ENCODE assay signal across 21 mouse cellular contexts in genomic region chr5:29688352-29688751, GRCm38 (mm10). TPM values are rescaled to one million over a fixed set of nuclear protein-coding genes. Genes with fewer than 3 reads are reported as not detected.
DNase-seq lines count a peak whose midpoint lies in the region; ATAC-seq and TF ChIP-seq lines count a peak whose summit lies in the region.
"Had no signal": no experiment of that assay in that cellular context is flagged by ENCODE, and none has a peak within 500 bp of the region (broad histone marks: within the 10 kb centered on the region; RNA-seq: fewer than 3 reads in every experiment).

No protein-coding gene starts in this region.

- WGBS in heart, postnatal 0 days = 39% methylated on average over 7 of the region's 7 CpGs
- 49% methylated on average over 7 of the region's 7 CpGs for WGBS in heart, embryonic 10.5 days
- 46% methylated on average over 7 of the region's 7 CpGs for WGBS in lung, postnatal 0 days

- H3K4me3 ChIP-seq in heart, postnatal 0 days (ENCODE audit: low read depth, low read length) = no peak overlapping the region
- no peak overlapping the region for H3K4me3 ChIP-seq in heart, embryonic 10.5 days
- no peak overlapping the region for H3K4me3 ChIP-seq in lung, postnatal 0 days (ENCODE audit: low read depth, low read length)
- H3K4me3 ChIP-seq: forebrain, embryonic 15.5 days; hindbrain, embryonic 13.5 days; limb, embryonic 15.5 days had no signal

- no peak for DNase-seq in heart, postnatal 0 days (ENCODE audit: low spot score)
- DNase-seq in heart, embryonic 10.5 days (ENCODE audit: low spot score) = no peak
- peak; percentile 10 for DNase-seq in lung, postnatal 0 days (ENCODE audit: low spot score)
- DNase-seq in lung, postnatal 14 days = no peak
- peak; percentile 60 for DNase-seq in brain, adult 2 months (ENCODE audit: low read depth, low spot score)
- DNase-seq in kidney, postnatal 36 days = no peak
- DNase-seq: cerebellum, adult 11 months; gastrocnemius, postnatal 25 days; layer of hippocampus, postnatal 36 days had no signal

- no peaks in the 10 kb centered on the region for H3K36me3 ChIP-seq in heart, postnatal 0 days (replicated peaks; ENCODE audit: control insufficient read depth, insufficient read depth, low read length)
- H3K36me3 ChIP-seq in heart, embryonic 10.5 days = no peaks in the 10 kb centered on the region
- H3K36me3 ChIP-seq in lung, postnatal 0 days (ENCODE audit: insufficient read depth, low read length) = no peaks in the 10 kb centered on the region
- H3K36me3 ChIP-seq: forebrain, embryonic 15.5 days; hindbrain, embryonic 13.5 days; limb, embryonic 15.5 days had no signal

- no peak overlapping the region for H3K4me2 ChIP-seq in heart, postnatal 0 days (ENCODE audit: low read depth, low read length)
- H3K4me2 ChIP-seq in lung, postnatal 0 days (replicated peaks; ENCODE audit: low read depth, low read length) = no peak overlapping the region
- H3K4me2 ChIP-seq: forebrain, embryonic 15.5 days; hindbrain, embryonic 13.5 days; limb, embryonic 15.5 days; midbrain, embryonic 11.5 days had no signal

- TF ChIP-seq CTCF in heart, postnatal 0 days (IDR thresholded peaks at IDR 0.05; ENCODE audit: low read depth) = peak; percentile 24; the same call in 1 of the 2 replicates
- peak; percentile 38 for TF ChIP-seq CTCF in lung, postnatal 0 days (IDR thresholded peaks at IDR 0.05)

- no peaks in the 10 kb centered on the region for H3K9me3 ChIP-seq in heart, postnatal 0 days (replicated peaks; ENCODE audit: control insufficient read depth, low read length)
- H3K9me3 ChIP-seq in heart, embryonic 10.5 days = no peaks in the 10 kb centered on the region
- H3K9me3 ChIP-seq in lung, postnatal 0 days (ENCODE audit: low read length) = no peaks in the 10 kb centered on the region
- H3K9me3 ChIP-seq: forebrain, embryonic 15.5 days; hindbrain, embryonic 13.5 days; limb, embryonic 15.5 days had no signal

- H3K4me1 ChIP-seq in heart, postnatal 0 days (ENCODE audit: control insufficient read depth, insufficient read depth) = no peaks in the 10 kb centered on the region
- no peaks in the 10 kb centered on the region for H3K4me1 ChIP-seq in heart, embryonic 10.5 days
- H3K4me1 ChIP-seq in lung, postnatal 0 days (ENCODE audit: insufficient read depth, low read depth, low read length) = no peaks in the 10 kb centered on the region
- H3K4me1 ChIP-seq: forebrain, embryonic 15.5 days; hindbrain, embryonic 13.5 days; limb, embryonic 15.5 days had no signal

- no peak for TF ChIP-seq EP300 in heart, postnatal 0 days (IDR thresholded peaks at IDR 0.05; ENCODE audit: low read depth)
- no peak for TF ChIP-seq EP300 in lung, postnatal 0 days (IDR thresholded peaks at IDR 0.05)

- H3K27me3 ChIP-seq in heart, postnatal 0 days (ENCODE audit: control insufficient read depth, insufficient read depth, low read length) = no peaks in the 10 kb centered on the region
- no peaks in the 10 kb centered on the region for H3K27me3 ChIP-seq in heart, embryonic 10.5 days (ENCODE audit: insufficient read depth, poor library complexity, severe bottlenecking)
- H3K27me3 ChIP-seq in lung, postnatal 0 days (replicated peaks; ENCODE audit: insufficient read depth, low read length) = no peaks in the 10 kb centered on the region
- H3K27me3 ChIP-seq: forebrain, embryonic 15.5 days; hindbrain, embryonic 13.5 days; limb, embryonic 15.5 days had no signal

- no peak for ATAC-seq in heart, postnatal 0 days (ENCODE audit: insufficient read depth, low read depth)
- ATAC-seq in lung, postnatal 0 days = no peak
- ATAC-seq in CD4-positive, CD25-positive, alpha-beta regulatory T cell, adult 4 months = no peak
- ATAC-seq: inflammation-experienced regulatory T-cells, adult 6 months had no signal

- H3K9ac ChIP-seq in heart, postnatal 0 days (replicated peaks; ENCODE audit: low read depth, low read length) = no peak overlapping the region
- no peak overlapping the region for H3K9ac ChIP-seq in lung, postnatal 0 days (replicated peaks; ENCODE audit: low read depth)
- H3K9ac ChIP-seq: forebrain, embryonic 15.5 days; hindbrain, embryonic 13.5 days; limb, embryonic 15.5 days had no signal

- no peak overlapping the region for H3K27ac ChIP-seq in heart, postnatal 0 days (ENCODE audit: low read depth)
- H3K27ac ChIP-seq in heart, embryonic 10.5 days = no peak overlapping the region
- no peak overlapping the region for H3K27ac ChIP-seq in lung, postnatal 0 days (ENCODE audit: low read length)
- H3K27ac ChIP-seq: forebrain, embryonic 15.5 days; hindbrain, embryonic 13.5 days; limb, embryonic 15.5 days had no signal

RNA-seq across cellular contexts. Expression of gene Dnajb6, which starts 47.1 kb away (rescaled TPM):
- 37.2 and 42.0 TPM in 2 replicates for total RNA-seq in heart, postnatal 0 days (2014; rRNA removed; ENCODE audit: low replicate concordance)
- polyA plus RNA-seq in heart, postnatal 0 days (2015; fragmentation: Nextera tagmentation; extraction: Ambion mirVana) = 85.9 and 88.6 TPM in 2 replicates
- 110 and 129 TPM in 2 replicates for polyA plus RNA-seq in heart, embryonic 10.5 days (2016; fragmentation: Nextera tagmentation; extraction: Ambion mirVana)
- 120 and 126 TPM in 2 replicates for polyA plus RNA-seq in lung, postnatal 0 days (2015; fragmentation: Nextera tagmentation; extraction: Ambion mirVana)
- 100 to 1,000 TPM; 103 to 108 TPM for polyA plus RNA-seq in CD4-positive, CD25-positive, alpha-beta regulatory T cell, adult 4 months (2017; shearing (Covaris generic))

RNA-seq across cellular contexts. Expression of gene Gm5129, which starts 47.4 kb away (rescaled TPM):
- not detected in 2 replicates for total RNA-seq in heart, postnatal 0 days (2014; rRNA removed; ENCODE audit: low replicate concordance)
- polyA plus RNA-seq in heart, postnatal 0 days (2015; fragmentation: Nextera tagmentation; extraction: Ambion mirVana) = not detected in 2 replicates
- not detected in 2 replicates for polyA plus RNA-seq in heart, embryonic 10.5 days (2016; fragmentation: Nextera tagmentation; extraction: Ambion mirVana)
- polyA plus RNA-seq in lung, postnatal 0 days (2015; fragmentation: Nextera tagmentation; extraction: Ambion mirVana) = not detected in 2 replicates
- polyA plus RNA-seq in CD4-positive, CD25-positive, alpha-beta regulatory T cell, adult 4 months (2017; shearing (Covaris generic)) = 1 to 10 TPM in 1 of 2 experiments, not detected in 1; 1.7 TPM
- total RNA-seq: gastrocnemius, postnatal 25 days; heart, postnatal 10 days; layer of hippocampus, adult 18-20 months; left cerebral cortex, postnatal 36 days had no signal
- polyA plus RNA-seq: forebrain, embryonic 15.5 days; hindbrain, embryonic 13.5 days; inflammation-experienced regulatory T-cells, adult 6 months; kidney, embryonic 14.5 days; limb, embryonic 15.5 days; liver, embryonic 16.5 days; midbrain, embryonic 11.5 days; neural tube, embryonic 11.5 days had no signal

Comparison
In these comparisons a context has a peak if more than half of its experiments do, and no peak if none do; other contexts are left out.
1. DNase-seq: peak in lung, postnatal 0 days (single experiment) and brain, adult 2 months (single experiment); none in heart, postnatal 0 days (single experiment), heart, embryonic 10.5 days (single experiment), lung, postnatal 14 days (single experiment) and kidney, postnatal 36 days (0 of 2).